Mouse (Mus musculus) myocyte (in vitro differentiated cells): ENCODE data around the gene Tmem45b. TPM values are rescaled to one million over a fixed set of nuclear protein-coding genes. Genes with fewer than 3 reads are reported as not detected.

ENCODE experiments used
- H3K27me3 ChIP-seq: one replicate; pipeline ENCODE4 v1.6.1; 2011; ENCODE audit not compliant: control insufficient read depth, insufficient read depth, insufficient read length
- H3K36me3 ChIP-seq: one replicate; pipeline ENCODE4 v1.6.1; 2011; ENCODE audit not compliant: control insufficient read depth, insufficient read depth
- H3K4me2 ChIP-seq: one replicate; pipeline ENCODE4 v1.6.1; 2011; ENCODE audit warnings: low read depth, control low read depth
- H3K4me3 ChIP-seq: one replicate; pipeline ENCODE4 v1.5.1; 2011; ENCODE audit warnings: mild to moderate bottlenecking, control low read depth, moderate library complexity
- H3K79me2 ChIP-seq: one replicate; pipeline ENCODE4 v1.6.1; 2011; ENCODE audit not compliant: control insufficient read depth, insufficient read depth
- H3ac ChIP-seq: one replicate; pipeline ENCODE4 v1.6.1; 2011; ENCODE audit not compliant: control insufficient read depth, insufficient read length
- CEBPB ChIP-seq: IDR thresholded peaks from 2 replicates; pipeline ENCODE4 v1.6.1; 2011; ENCODE audit warnings: mild to moderate bottlenecking, moderate library complexity; ENCODE audit not compliant: poor library complexity, insufficient read depth, severe bottlenecking
- E2F4 ChIP-seq: IDR thresholded peaks from one replicate; pipeline ENCODE4 v1.6.1; 2011; ENCODE audit warnings: mild to moderate bottlenecking, control low read depth, moderate library complexity; ENCODE audit not compliant: insufficient read depth
- MAX ChIP-seq: IDR thresholded peaks from one replicate; pipeline ENCODE4 v1.6.1; 2011; ENCODE audit warnings: low read depth, mild to moderate bottlenecking, control low read depth
- MYOD1 ChIP-seq, 3 experiments: IDR thresholded peaks; one replicate each; pipeline ENCODE4 v1.6.1; 2011; ENCODE audit warnings: control low read depth in 2 of 3, low read depth in 2 of 3, mild to moderate bottlenecking in 2 of 3, moderate library complexity in 1 of 3; ENCODE audit not compliant: insufficient read length in 2 of 3, control insufficient read depth in 1 of 3
- MYOG ChIP-seq, 3 experiments: IDR thresholded peaks; one replicate each; pipeline ENCODE4 v1.6.1; 2011; ENCODE audit warnings: control low read depth in 2 of 3, low read depth in 2 of 3, mild to moderate bottlenecking in 2 of 3; ENCODE audit not compliant: insufficient read length in 2 of 3, control insufficient read depth in 1 of 3, insufficient read depth in 1 of 3
- POLR2A ChIP-seq: IDR thresholded peaks from one replicate; pipeline ENCODE4 v1.6.1; 2011; ENCODE audit warnings: low read depth, mild to moderate bottlenecking, control low read depth, moderate library complexity; ENCODE audit not compliant: insufficient read length
- POLR2AphosphoS2 ChIP-seq: IDR thresholded peaks from one replicate; pipeline ENCODE4 v1.6.1; 2011; ENCODE audit warnings: low read depth, control low read depth; ENCODE audit not compliant: insufficient read length
- REST ChIP-seq: IDR thresholded peaks from one replicate; pipeline ENCODE4 v1.6.1; 2011; ENCODE audit warnings: mild to moderate bottlenecking, control low read depth, moderate library complexity; ENCODE audit not compliant: insufficient read depth, insufficient read length
- SRF ChIP-seq: IDR thresholded peaks from one replicate; pipeline ENCODE4 v1.6.1; 2011; ENCODE audit warnings: low read depth; ENCODE audit not compliant: control insufficient read depth, insufficient read length
- TCF12 ChIP-seq: IDR thresholded peaks from one replicate; pipeline ENCODE4 v1.6.1; 2011; ENCODE audit warnings: mild to moderate bottlenecking, control low read depth; ENCODE audit not compliant: poor library complexity, insufficient read depth, severe bottlenecking
- TCF3 ChIP-seq: IDR thresholded peaks from one replicate; pipeline ENCODE4 v1.6.1; 2011; ENCODE audit warnings: low read depth, control low read depth; ENCODE audit not compliant: insufficient read length
- USF1 ChIP-seq: IDR thresholded peaks from one replicate; pipeline ENCODE4 v1.6.1; 2011; ENCODE audit warnings: low read depth, mild to moderate bottlenecking, control low read depth, moderate library complexity
- polyA plus RNA-seq: library from polyadenylated mRNA; unstranded; fragments of >200 nt; fragmentation: generic; extraction: Trizol; gene quantifications from one replicate; pipeline ENCODE4 v1.2.1, GENCODE M21; 2012; ENCODE audit warnings: missing spikeins

The Tmem45b gene
- polyA plus RNA-seq, 1 experiment, result not detected

GRCm38 (mm10) chr9:31452166-31452565 is 12.1 kb downstream of the Tmem45b start:
- Histone ChIP-seq H3K36me3 (no peaks in the 10 kb centered on the region), H3K79me2 (no peaks in the 10 kb centered on the region), H3ac (no peak overlapping the region), H3K4me2 (peak overlapping the region; percentile 42), H3K27me3 (peaks cover 10% of the 10 kb centered on the region), H3K4me3 (no peak overlapping the region)
- TF ChIP-seq MYOD1 (IDR thresholded peaks at IDR 0.05; ENCODE audit: control insufficient read depth in 1 of 3, insufficient read length in 2 of 3, low read depth in 2 of 3) (no peak), TCF12 (no peak), E2F4 (no peak), TCF3 (no peak), SRF (no peak), USF1 (no peak), POLR2AphosphoS2 (no peak), MYOG (IDR thresholded peaks at IDR 0.05; ENCODE audit: control insufficient read depth in 1 of 3, insufficient read depth in 1 of 3, insufficient read length in 2 of 3, low read depth in 2 of 3) (no peak), POLR2A (no peak), CEBPB (no peak), REST (no peak)

GRCm38 (mm10) chr9:31449145-31449772 is 15.0 kb downstream of the Tmem45b start:
- H3K4me3 ChIP-seq, result no peak overlapping the region
- H3K27me3 ChIP-seq, result peaks cover 11% of the 10 kb centered on the region
- H3K36me3 ChIP-seq, result no peaks in the 10 kb centered on the region
- no peak overlapping the region for H3K4me2 ChIP-seq
- no peak for TF ChIP-seq POLR2AphosphoS2
- no peak for TF ChIP-seq POLR2A
- no peak for TF ChIP-seq MAX
- TF ChIP-seq MYOD1 (IDR thresholded peaks at IDR 0.05; ENCODE audit: control insufficient read depth in 1 of 3, insufficient read length in 2 of 3, low read depth in 2 of 3), result no peak
- TF ChIP-seq SRF, result no peak
- no peak for TF ChIP-seq TCF3
- TF ChIP-seq E2F4, result no peak
- no peak for TF ChIP-seq USF1
- TF ChIP-seq TCF12, result no peak
- TF ChIP-seq CEBPB, result no peak
- TF ChIP-seq REST, result no peak
- TF ChIP-seq MYOG (IDR thresholded peaks at IDR 0.05; ENCODE audit: control insufficient read depth in 1 of 3, insufficient read depth in 1 of 3, insufficient read length in 2 of 3, low read depth in 2 of 3), result no peak
- H3ac ChIP-seq, result no peak overlapping the region
- H3K79me2 ChIP-seq, result no peaks in the 10 kb centered on the region

- no peak for TF ChIP-seq E2F4
- TF ChIP-seq REST, result no peak
- TF ChIP-seq CEBPB, result no peak
- no peak for TF ChIP-seq SRF
- TF ChIP-seq POLR2A, result no peak
- TF ChIP-seq POLR2AphosphoS2, result no peak
- no peak for TF ChIP-seq TCF3
- H3K79me2 ChIP-seq, result no peaks in the 10 kb centered on the region
- no peaks in the 10 kb centered on the region for H3K36me3 ChIP-seq
- no peak overlapping the region for H3ac ChIP-seq
- no peak overlapping the region for H3K4me2 ChIP-seq
- peaks cover 4% of the 10 kb centered on the region for H3K27me3 ChIP-seq
- H3K4me3 ChIP-seq, result no peak overlapping the region
Observed at GRCm38 (mm10) chr9:31444236-31444635, 20.0 kb downstream of the Tmem45b start.

- TF ChIP-seq TCF12, result no peak
- no peak for TF ChIP-seq USF1
- no peak for TF ChIP-seq MAX
- TF ChIP-seq REST, result no peak
- no peak for TF ChIP-seq SRF
- no peak for TF ChIP-seq POLR2A
- TF ChIP-seq POLR2AphosphoS2, result no peak
- TF ChIP-seq MYOD1 (IDR thresholded peaks at IDR 0.05; ENCODE audit: control insufficient read depth in 1 of 3, insufficient read length in 2 of 3, low read depth in 2 of 3), result no peak
- TF ChIP-seq TCF3, result no peak
- TF ChIP-seq CEBPB, result no peak
- TF ChIP-seq E2F4, result no peak
- TF ChIP-seq MYOG (IDR thresholded peaks at IDR 0.05; ENCODE audit: control insufficient read depth in 1 of 3, insufficient read depth in 1 of 3, insufficient read length in 2 of 3, low read depth in 2 of 3), result no peak
- H3K4me2 ChIP-seq, result no peak overlapping the region
- H3ac ChIP-seq, result no peak overlapping the region
- no peaks in the 10 kb centered on the region for H3K79me2 ChIP-seq
- no peak overlapping the region for H3K4me3 ChIP-seq
- peaks cover 2% of the 10 kb centered on the region for H3K27me3 ChIP-seq
- no peaks in the 10 kb centered on the region for H3K36me3 ChIP-seq
Observed at GRCm38 (mm10) chr9:31441487-31441886, 22.8 kb downstream of the Tmem45b start.

GRCm38 (mm10) chr9:31440366-31440765 is 23.9 kb downstream of the Tmem45b start:
- H3K4me3 ChIP-seq, result no peak overlapping the region
- H3K4me2 ChIP-seq, result no peak overlapping the region
- H3K79me2 ChIP-seq, result no peaks in the 10 kb centered on the region
- H3K36me3 ChIP-seq, result no peaks in the 10 kb centered on the region
- no peaks in the 10 kb centered on the region for H3K27me3 ChIP-seq
- no peak for TF ChIP-seq CEBPB
- no peak for TF ChIP-seq POLR2AphosphoS2
- no peak for TF ChIP-seq E2F4
- no peak for TF ChIP-seq TCF12
- H3ac ChIP-seq, result no peak overlapping the region
